Mouse (Mus musculus) neural tube, embryonic 13.5 days (tissue): ENCODE measurements around the gene Tmem260. TPM values are rescaled to one million over a fixed set of nuclear protein-coding genes. Genes with fewer than 3 reads are reported as not detected.

Experiments used
- ATAC-seq: fragments of 200-750 bp; cut with Nextera tagmentation; 2 replicates; pipeline ENCODE4 v1.8.0; 2017; ENCODE audit warnings: low read depth, mild to moderate bottlenecking, moderate TSS enrichment, moderate library complexity
- H3K27ac ChIP-seq: fragments of 300-500 bp; sonication (generic); replicated peaks from 2 replicates; pipeline ENCODE4 v1.5.1; 2015; ENCODE audit warnings: moderate library complexity, mild to moderate bottlenecking, inconsistent platforms
- H3K27me3 ChIP-seq: fragments of 300-500 bp; sonication (generic); 2 replicates; pipeline ENCODE4 v1.6.1; 2015; ENCODE audit warnings: mild to moderate bottlenecking, inconsistent platforms
- H3K36me3 ChIP-seq: fragments of 300-500 bp; sonication (generic); 2 replicates; pipeline ENCODE4 v1.6.1; 2015; ENCODE audit warnings: mild to moderate bottlenecking, inconsistent platforms
- H3K4me1 ChIP-seq: fragments of 300-500 bp; sonication (generic); replicated peaks from 2 replicates; pipeline ENCODE4 v1.6.1; 2015; ENCODE audit warnings: inconsistent platforms
- H3K4me2 ChIP-seq: fragments of 300-500 bp; sonication (generic); 2 replicates; pipeline ENCODE4 v1.6.1; 2015; ENCODE audit warnings: inconsistent platforms, mild to moderate bottlenecking, moderate library complexity
- H3K4me3 ChIP-seq: fragments of 300-500 bp; sonication (generic); 2 replicates; pipeline ENCODE4 v1.5.1; 2015; ENCODE audit warnings: mild to moderate bottlenecking, inconsistent platforms
- H3K9ac ChIP-seq: fragments of 300-500 bp; sonication (generic); 2 replicates; pipeline ENCODE4 v1.6.1; 2015; ENCODE audit warnings: moderate library complexity, mild to moderate bottlenecking, inconsistent platforms
- H3K9me3 ChIP-seq: fragments of 300-500 bp; sonication (generic); 2 replicates; pipeline ENCODE4 v1.6.1; 2016; ENCODE audit warnings: inconsistent platforms
- WGBS: fragments of 180-500 bp; shearing (Covaris S2); methylation state at CpG from one replicate; pipeline ENCODE4 v1.1.7; 2015; 5-methylcytosine and 5-hydroxymethylcytosine counted together
- polyA plus RNA-seq: library from polyadenylated mRNA; unstranded; fragments of >200 nt; fragmentation: Nextera tagmentation; extraction: Ambion mirVana; gene quantifications from 2 replicates; pipeline ENCODE4 v1.2.1, GENCODE M21; 2015

Tmem260 gene
- 17.9 and 20.1 TPM in 2 replicates for polyA plus RNA-seq

- Histone ChIP-seq H3K27me3 (no peaks in the 10 kb centered on the region), H3K4me1 (peaks cover 11% of the 10 kb centered on the region), H3K9me3 (no peaks in the 10 kb centered on the region), H3K4me3 (peak within 1 kb of the TSS; percentile 80), H3K36me3 (no peaks in the 10 kb centered on the region), H3K27ac (peak within 1 kb of the TSS; percentile 89), H3K9ac (peak within 1 kb of the TSS; percentile 96), H3K4me2 (peak within 1 kb of the TSS; percentile 73)
- under 1% methylated on average over 63 of the region's 69 CpGs for WGBS
- peak; percentile 99 for ATAC-seq
Observed at GRCm38 (mm10) chr14:48445984-48446683, at the start of gene Tmem260. TSS of gene Tmem260 (plus strand) at chr14:48446124.

GRCm38 (mm10) chr14:48406086-48406485 is 39.8 kb upstream of the Tmem260 start:
- no peak overlapping the region for H3K4me2 ChIP-seq
- H3K9ac ChIP-seq: no peak overlapping the region
- no peaks in the 10 kb centered on the region for H3K27me3 ChIP-seq
- no peaks in the 10 kb centered on the region for H3K36me3 ChIP-seq
- 91% methylated on average over 13 of the region's 13 CpGs for WGBS
- H3K4me1 ChIP-seq: no peaks in the 10 kb centered on the region
- no peak overlapping the region for H3K4me3 ChIP-seq
- ATAC-seq: no peak
- no peaks in the 10 kb centered on the region for H3K9me3 ChIP-seq
- H3K27ac ChIP-seq: no peak overlapping the region

- Histone ChIP-seq H3K36me3 (no peaks in the 10 kb centered on the region), H3K27me3 (no peaks in the 10 kb centered on the region; the same call in 1 of the 2 replicates), H3K4me3 (no peak overlapping the region), H3K9ac (no peak overlapping the region), H3K4me1 (peaks cover 5% of the 10 kb centered on the region), H3K27ac (no peak overlapping the region), H3K4me2 (no peak overlapping the region), H3K9me3 (no peaks in the 10 kb centered on the region)
- ATAC-seq: no peak
- WGBS: 59% methylated on average over 3 of the region's 3 CpGs
Observed at GRCm38 (mm10) chr14:48417064-48417463, 28.9 kb upstream of the Tmem260 start.

GRCm38 (mm10) chr14:48418264-48418663 is 27.7 kb upstream of the Tmem260 start:
- Histone ChIP-seq H3K27ac (no peak overlapping the region), H3K9ac (no peak overlapping the region), H3K9me3 (no peaks in the 10 kb centered on the region), H3K4me2 (no peak overlapping the region), H3K4me3 (no peak overlapping the region), H3K36me3 (no peaks in the 10 kb centered on the region), H3K27me3 (no peaks in the 10 kb centered on the region; the same call in 1 of the 2 replicates), H3K4me1 (peaks cover 8% of the 10 kb centered on the region)
- ATAC-seq: no peak
- 48% methylated on average over 3 of the region's 3 CpGs for WGBS

- no peak overlapping the region for H3K9ac ChIP-seq
- no peaks in the 10 kb centered on the region for H3K36me3 ChIP-seq
- no peaks in the 10 kb centered on the region for H3K9me3 ChIP-seq
- peaks cover 8% of the 10 kb centered on the region for H3K4me1 ChIP-seq
- no peaks in the 10 kb centered on the region; the same call in 1 of the 2 replicates for H3K27me3 ChIP-seq
- peak; percentile 56; the same call in 1 of the 2 replicates for ATAC-seq
- H3K4me2 ChIP-seq: no peak overlapping the region
- 46% methylated on average over 5 of the region's 5 CpGs for WGBS
- H3K4me3 ChIP-seq: no peak overlapping the region
- no peak overlapping the region for H3K27ac ChIP-seq
Observed at GRCm38 (mm10) chr14:48418672-48419071, 27.3 kb upstream of the Tmem260 start.

- Histone ChIP-seq H3K27me3 (no peaks in the 10 kb centered on the region; the same call in 1 of the 2 replicates), H3K27ac (no peak overlapping the region), H3K4me1 (peaks cover 8% of the 10 kb centered on the region), H3K9me3 (no peaks in the 10 kb centered on the region), H3K9ac (no peak overlapping the region), H3K4me2 (peak overlapping the region; percentile 24; the same call in 1 of the 2 replicates), H3K4me3 (no peak overlapping the region), H3K36me3 (no peaks in the 10 kb centered on the region)
- ATAC-seq: no peak
- WGBS: 21% methylated on average over 6 of the region's 6 CpGs
Observed at GRCm38 (mm10) chr14:48421476-48421875, 24.4 kb upstream of the Tmem260 start.

- no peak for ATAC-seq
- Histone ChIP-seq H3K36me3 (no peaks in the 10 kb centered on the region), H3K27me3 (no peaks in the 10 kb centered on the region; the same call in 1 of the 2 replicates), H3K4me3 (no peak overlapping the region), H3K4me1 (peaks cover 8% of the 10 kb centered on the region), H3K4me2 (peak overlapping the region; percentile 24), H3K9ac (0 out of 2 replicates have a peak overlapping the region, but pooled peaks have one; percentile 38), H3K9me3 (no peaks in the 10 kb centered on the region), H3K27ac (no peak overlapping the region)
- 23% methylated on average over 6 of the region's 6 CpGs for WGBS
Observed at GRCm38 (mm10) chr14:48421996-48422395, 23.9 kb upstream of the Tmem260 start.

- ATAC-seq: no peak
- peak overlapping the region; percentile 24; the same call in 1 of the 2 replicates for H3K4me2 ChIP-seq
- H3K27ac ChIP-seq: no peak overlapping the region
- no peaks in the 10 kb centered on the region; the same call in 1 of the 2 replicates for H3K27me3 ChIP-seq
- H3K36me3 ChIP-seq: no peaks in the 10 kb centered on the region
- H3K4me3 ChIP-seq: no peak overlapping the region
- peaks cover 8% of the 10 kb centered on the region for H3K4me1 ChIP-seq
- no peaks in the 10 kb centered on the region for H3K9me3 ChIP-seq
- WGBS: 43% methylated on average over 4 of the region's 4 CpGs
- H3K9ac ChIP-seq: no peak overlapping the region
Observed at GRCm38 (mm10) chr14:48422436-48422835, 23.5 kb upstream of the Tmem260 start.

- Histone ChIP-seq H3K9ac (no peak overlapping the region), H3K4me3 (no peak overlapping the region), H3K27ac (no peak overlapping the region), H3K4me2 (no peak overlapping the region), H3K36me3 (no peaks in the 10 kb centered on the region), H3K4me1 (peaks cover 8% of the 10 kb centered on the region), H3K27me3 (no peaks in the 10 kb centered on the region), H3K9me3 (no peaks in the 10 kb centered on the region)
- WGBS: 73% methylated on average over 7 of the region's 7 CpGs
- no peak for ATAC-seq
Observed at GRCm38 (mm10) chr14:48422901-48423300, 23.0 kb upstream of the Tmem260 start.

GRCm38 (mm10) chr14:48431978-48432377 is 13.9 kb upstream of the Tmem260 start:
- no peaks in the 10 kb centered on the region for H3K36me3 ChIP-seq
- no peaks in the 10 kb centered on the region for H3K9me3 ChIP-seq
- WGBS: 94% methylated on average over 2 of the region's 2 CpGs
- peaks cover 14% of the 10 kb centered on the region for H3K4me1 ChIP-seq
- ATAC-seq: no peak
- H3K27ac ChIP-seq: no peak overlapping the region
- no peak overlapping the region for H3K9ac ChIP-seq
- no peaks in the 10 kb centered on the region for H3K27me3 ChIP-seq
- no peak overlapping the region for H3K4me2 ChIP-seq
- no peak overlapping the region for H3K4me3 ChIP-seq

GRCm38 (mm10) chr14:48443796-48444195 is 2.1 kb upstream of the Tmem260 start:
- Histone ChIP-seq H3K9me3 (no peaks in the 10 kb centered on the region), H3K27me3 (no peaks in the 10 kb centered on the region), H3K27ac (no peak overlapping the region), H3K4me3 (no peak overlapping the region), H3K4me2 (no peak overlapping the region), H3K4me1 (peaks cover 11% of the 10 kb centered on the region), H3K36me3 (no peaks in the 10 kb centered on the region), H3K9ac (no peak overlapping the region)
- WGBS: 38% methylated on average over 3 of the region's 3 CpGs
- no peak for ATAC-seq

- H3K27ac ChIP-seq: no peak overlapping the region
- H3K36me3 ChIP-seq: peaks cover 6% of the 10 kb centered on the region
- no peaks in the 10 kb centered on the region for H3K27me3 ChIP-seq
- 79% methylated on average over 18 of the region's 18 CpGs for WGBS
- no peak overlapping the region for H3K4me2 ChIP-seq
- no peak for ATAC-seq
- no peak overlapping the region for H3K9ac ChIP-seq
- peaks cover 24% of the 10 kb centered on the region for H3K4me1 ChIP-seq
- H3K9me3 ChIP-seq: no peaks in the 10 kb centered on the region
- H3K4me3 ChIP-seq: no peak overlapping the region
Observed at GRCm38 (mm10) chr14:48451966-48452407, 6.1 kb downstream of the Tmem260 start.
